Mouse (Mus musculus): ENCODE results near the gene Unc5a. TPM values are rescaled to one million over a fixed set of nuclear protein-coding genes. Genes with fewer than 3 reads are reported as not detected.

Gene Unc5a
- polyA plus RNA-seq, 1 experiment: 0.01 TPM

DNA sequence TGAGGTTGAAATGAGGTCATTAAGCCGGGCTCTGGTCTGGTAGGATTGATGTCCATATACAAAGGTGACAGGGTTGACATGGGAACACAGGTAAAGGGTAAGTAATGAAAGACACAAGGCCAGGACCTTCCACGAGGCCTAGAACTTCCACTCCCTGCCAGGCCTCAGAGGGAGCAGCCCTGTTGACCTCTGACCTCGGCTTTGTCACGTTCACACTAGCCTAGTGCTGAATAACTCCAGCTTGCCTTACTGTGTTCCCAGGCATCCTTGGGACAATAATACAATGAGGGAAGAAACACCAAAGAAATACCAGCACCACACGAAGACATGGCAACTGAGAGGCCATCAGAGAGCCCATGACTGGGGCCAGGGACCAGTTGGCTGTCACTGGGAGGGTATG, 29.5 kb upstream of the Unc5a start:
- Histone ChIP-seq H3K79me3 (ENCODE audit: low read depth) (no peaks in the 10 kb centered on the region), H3K36me3 (ENCODE audit: control insufficient read depth, insufficient read depth) (no peaks in the 10 kb centered on the region), H3K4me3 (ENCODE audit: insufficient read depth, poor library complexity, severe bottlenecking) (no peak overlapping the region), H3K79me2 (ENCODE audit: control insufficient read depth, insufficient read depth) (no peaks in the 10 kb centered on the region), H3K27me3 (ENCODE audit: control insufficient read depth, insufficient read depth, insufficient read length) (peaks cover 4% of the 10 kb centered on the region), H3ac (ENCODE audit: control insufficient read depth, insufficient read length, low read depth) (no peak overlapping the region)
- no peak for TF ChIP-seq MAX (IDR thresholded peaks at IDR 0.05)
- no peak for TF ChIP-seq CTCF (IDR thresholded peaks at IDR 0.05; ENCODE audit: control insufficient read depth, insufficient read depth, insufficient read length)
- no peak for TF ChIP-seq MYOD1 (IDR thresholded peaks at IDR 0.05; ENCODE audit: control insufficient read depth, insufficient read length, low read depth)
- no peak for TF ChIP-seq USF1 (IDR thresholded peaks at IDR 0.05; ENCODE audit: low read depth)
- TF ChIP-seq CEBPB (IDR thresholded peaks at IDR 0.05; ENCODE audit: low read depth): no peak
- TF ChIP-seq FOSL1 (IDR thresholded peaks at IDR 0.05; ENCODE audit: insufficient read depth, low read length, poor library complexity, severe bottlenecking): no peak
- no peak for TF ChIP-seq MYOG (IDR thresholded peaks at IDR 0.05; ENCODE audit: control insufficient read depth, extremely low read depth, insufficient read length)

DNA sequence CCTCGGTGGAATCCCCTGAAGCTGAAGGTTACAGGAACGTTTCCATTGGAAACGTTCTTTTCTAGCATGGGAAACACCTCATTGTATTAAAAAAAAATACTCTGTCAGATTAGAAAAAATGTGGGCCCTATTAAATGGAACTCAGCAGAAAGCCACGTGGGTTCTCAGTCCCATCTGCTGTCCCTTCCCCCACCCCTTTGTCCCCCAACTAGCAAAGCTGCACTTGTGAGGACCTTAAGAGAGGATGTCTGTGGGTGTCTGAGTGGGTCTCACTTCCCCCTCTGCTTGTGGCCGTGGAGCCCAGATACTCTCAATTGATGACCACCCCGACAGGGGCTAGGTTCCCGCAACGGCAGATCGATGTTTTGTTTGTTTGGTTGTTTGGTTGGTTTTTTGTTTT, 27.5 kb upstream of the Unc5a start:
- Histone ChIP-seq H3K27me3 (ENCODE audit: control insufficient read depth, insufficient read depth, insufficient read length) (peaks cover 18% of the 10 kb centered on the region), H3K79me2 (ENCODE audit: control insufficient read depth, insufficient read depth) (no peaks in the 10 kb centered on the region), H3K36me3 (ENCODE audit: control insufficient read depth, insufficient read depth) (no peaks in the 10 kb centered on the region), H3ac (ENCODE audit: control insufficient read depth, insufficient read length, low read depth) (no peak overlapping the region), H3K79me3 (ENCODE audit: low read depth) (no peaks in the 10 kb centered on the region), H3K4me3 (ENCODE audit: insufficient read depth, poor library complexity, severe bottlenecking) (no peak overlapping the region)
- no peak for TF ChIP-seq MYOD1 (IDR thresholded peaks at IDR 0.05; ENCODE audit: control insufficient read depth, insufficient read length, low read depth)
- no peak for TF ChIP-seq MAX (IDR thresholded peaks at IDR 0.05)
- no peak for TF ChIP-seq CEBPB (IDR thresholded peaks at IDR 0.05; ENCODE audit: low read depth)
- TF ChIP-seq USF1 (IDR thresholded peaks at IDR 0.05; ENCODE audit: low read depth): no peak
- TF ChIP-seq CTCF (IDR thresholded peaks at IDR 0.05; ENCODE audit: control insufficient read depth, insufficient read depth, insufficient read length): no peak
- TF ChIP-seq MYOG (IDR thresholded peaks at IDR 0.05; ENCODE audit: control insufficient read depth, extremely low read depth, insufficient read length): no peak
- no peak for TF ChIP-seq FOSL1 (IDR thresholded peaks at IDR 0.05; ENCODE audit: insufficient read depth, low read length, poor library complexity, severe bottlenecking)

DNA sequence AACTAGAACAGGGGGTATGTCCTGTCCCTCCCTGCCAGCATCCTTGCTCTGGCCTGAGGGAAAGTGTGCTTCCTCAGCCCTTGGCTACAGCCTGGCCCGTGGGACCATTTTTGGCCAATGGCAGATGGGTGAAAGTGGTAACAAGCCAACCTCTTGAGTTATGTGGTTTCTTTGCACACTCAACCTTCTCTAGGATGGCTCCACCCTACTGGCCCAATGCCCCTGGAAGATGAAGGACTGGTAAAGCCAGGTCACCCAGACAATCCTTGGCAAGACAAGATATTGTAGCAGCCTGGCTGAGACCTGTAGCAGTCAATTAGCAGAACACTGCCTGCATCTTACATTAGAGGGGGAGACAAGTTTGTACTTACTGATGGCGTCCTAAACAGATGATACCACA, 25.5 kb upstream of the Unc5a start:
- no peak for TF ChIP-seq MYOG (IDR thresholded peaks at IDR 0.05; ENCODE audit: control insufficient read depth, extremely low read depth, insufficient read length)
- TF ChIP-seq CEBPB (IDR thresholded peaks at IDR 0.05; ENCODE audit: low read depth): no peak
- TF ChIP-seq CTCF (IDR thresholded peaks at IDR 0.05; ENCODE audit: control insufficient read depth, insufficient read depth, insufficient read length): no peak
- TF ChIP-seq USF1 (IDR thresholded peaks at IDR 0.05; ENCODE audit: low read depth): no peak
- TF ChIP-seq MYOD1 (IDR thresholded peaks at IDR 0.05; ENCODE audit: control insufficient read depth, insufficient read length, low read depth): no peak
- TF ChIP-seq FOSL1 (IDR thresholded peaks at IDR 0.05; ENCODE audit: insufficient read depth, low read length, poor library complexity, severe bottlenecking): no peak
- no peak for TF ChIP-seq MAX (IDR thresholded peaks at IDR 0.05)
- Histone ChIP-seq H3K4me3 (ENCODE audit: insufficient read depth, poor library complexity, severe bottlenecking) (no peak overlapping the region), H3K27me3 (ENCODE audit: control insufficient read depth, insufficient read depth, insufficient read length) (peaks cover 24% of the 10 kb centered on the region), H3K36me3 (ENCODE audit: control insufficient read depth, insufficient read depth) (no peaks in the 10 kb centered on the region), H3K79me2 (ENCODE audit: control insufficient read depth, insufficient read depth) (no peaks in the 10 kb centered on the region), H3ac (ENCODE audit: control insufficient read depth, insufficient read length, low read depth) (no peak overlapping the region), H3K79me3 (ENCODE audit: low read depth) (no peaks in the 10 kb centered on the region)

DNA sequence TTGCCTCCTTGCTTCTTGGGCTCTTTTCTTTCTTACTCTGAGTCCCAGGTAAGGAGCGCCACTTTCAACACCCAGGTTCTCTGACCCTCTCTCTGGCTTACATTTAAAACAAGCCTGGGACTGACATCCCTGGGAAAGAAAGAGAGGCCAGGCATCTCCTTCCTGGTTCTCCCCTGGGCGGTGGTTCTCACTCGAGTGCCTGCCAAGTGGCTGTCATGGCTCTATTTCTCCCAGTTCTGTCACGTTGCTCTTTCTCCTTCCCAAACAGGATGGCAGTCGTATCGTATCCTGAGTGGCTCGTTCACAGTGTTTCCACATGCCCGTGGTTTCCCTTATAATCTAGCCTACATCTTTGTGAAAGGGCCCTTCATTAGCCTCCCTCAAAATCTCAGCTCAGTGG, 23.7 kb upstream of the Unc5a start:
- Histone ChIP-seq H3K36me3 (ENCODE audit: control insufficient read depth, insufficient read depth) (no peaks in the 10 kb centered on the region), H3ac (ENCODE audit: control insufficient read depth, insufficient read length, low read depth) (no peak overlapping the region), H3K4me3 (ENCODE audit: insufficient read depth, poor library complexity, severe bottlenecking) (no peak overlapping the region), H3K79me2 (ENCODE audit: control insufficient read depth, insufficient read depth) (no peaks in the 10 kb centered on the region), H3K79me3 (ENCODE audit: low read depth) (no peaks in the 10 kb centered on the region), H3K27me3 (ENCODE audit: control insufficient read depth, insufficient read depth, insufficient read length) (peaks cover 29% of the 10 kb centered on the region)
- TF ChIP-seq CEBPB (IDR thresholded peaks at IDR 0.05; ENCODE audit: low read depth) (no peak), FOSL1 (IDR thresholded peaks at IDR 0.05; ENCODE audit: insufficient read depth, low read length, poor library complexity, severe bottlenecking) (no peak), MYOD1 (IDR thresholded peaks at IDR 0.05; ENCODE audit: control insufficient read depth, insufficient read length, low read depth) (no peak), CTCF (IDR thresholded peaks at IDR 0.05; ENCODE audit: control insufficient read depth, insufficient read depth, insufficient read length) (no peak), MAX (IDR thresholded peaks at IDR 0.05) (no peak), USF1 (IDR thresholded peaks at IDR 0.05; ENCODE audit: low read depth) (no peak), MYOG (IDR thresholded peaks at IDR 0.05; ENCODE audit: control insufficient read depth, extremely low read depth, insufficient read length) (no peak)

DNA sequence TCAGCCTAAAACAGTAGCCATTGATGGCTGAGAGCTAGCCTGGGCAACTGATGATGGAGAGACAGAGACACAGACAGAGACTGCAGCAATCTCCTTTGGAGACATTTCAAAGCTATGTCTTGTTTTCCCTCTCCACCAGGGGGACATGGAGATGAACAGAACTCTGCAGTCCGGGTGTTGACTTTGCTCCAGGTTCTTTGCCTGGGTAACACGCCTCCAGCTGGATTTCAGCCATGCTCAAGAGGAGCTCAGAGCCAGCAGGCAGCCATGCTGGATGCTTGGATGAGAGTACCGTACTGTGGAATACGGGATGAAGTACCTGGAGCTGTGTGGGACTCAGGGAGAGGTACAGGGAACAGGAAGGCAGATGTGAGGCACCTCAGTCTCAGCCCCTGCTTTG, 22.6 kb upstream of the Unc5a start:
- no peak overlapping the region for H3K4me3 ChIP-seq (ENCODE audit: insufficient read depth, poor library complexity, severe bottlenecking)
- no peaks in the 10 kb centered on the region for H3K79me3 ChIP-seq (ENCODE audit: low read depth)
- TF ChIP-seq CEBPB (IDR thresholded peaks at IDR 0.05; ENCODE audit: low read depth): no peak
- TF ChIP-seq FOSL1 (IDR thresholded peaks at IDR 0.05; ENCODE audit: insufficient read depth, low read length, poor library complexity, severe bottlenecking): no peak
- TF ChIP-seq MYOD1 (IDR thresholded peaks at IDR 0.05; ENCODE audit: control insufficient read depth, insufficient read length, low read depth): no peak
- no peak for TF ChIP-seq CTCF (IDR thresholded peaks at IDR 0.05; ENCODE audit: control insufficient read depth, insufficient read depth, insufficient read length)
- TF ChIP-seq MYOG (IDR thresholded peaks at IDR 0.05; ENCODE audit: control insufficient read depth, extremely low read depth, insufficient read length): no peak
- no peak for TF ChIP-seq USF1 (IDR thresholded peaks at IDR 0.05; ENCODE audit: low read depth)
- no peak for TF ChIP-seq MAX (IDR thresholded peaks at IDR 0.05)
- H3ac ChIP-seq (ENCODE audit: control insufficient read depth, insufficient read length, low read depth): no peak overlapping the region
- no peaks in the 10 kb centered on the region for H3K79me2 ChIP-seq (ENCODE audit: control insufficient read depth, insufficient read depth)
- peaks cover 29% of the 10 kb centered on the region for H3K27me3 ChIP-seq (ENCODE audit: control insufficient read depth, insufficient read depth, insufficient read length)
- no peaks in the 10 kb centered on the region for H3K36me3 ChIP-seq (ENCODE audit: control insufficient read depth, insufficient read depth)

DNA sequence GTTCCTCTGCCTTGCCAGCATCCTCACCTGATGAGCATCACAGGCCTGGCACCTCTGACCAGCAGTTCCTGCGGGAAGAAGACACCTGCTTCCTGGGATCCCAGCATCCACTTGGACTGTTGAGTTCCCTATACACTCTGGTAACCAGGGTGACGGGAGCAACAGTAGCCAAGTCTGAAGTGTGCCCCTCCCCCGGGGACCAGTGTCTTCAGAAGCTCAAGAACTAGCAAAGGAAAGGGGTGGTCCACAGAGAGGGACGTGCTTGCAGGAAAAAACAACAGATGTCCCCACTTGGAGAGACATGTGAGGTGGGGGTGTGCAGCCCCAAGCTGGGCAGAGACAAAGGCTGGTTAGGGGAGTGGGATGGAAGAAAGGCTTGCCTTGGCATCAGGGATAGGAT, 19.1 kb upstream of the Unc5a start:
- TF ChIP-seq MAX (IDR thresholded peaks at IDR 0.05): no peak
- no peak for TF ChIP-seq MYOG (IDR thresholded peaks at IDR 0.05; ENCODE audit: control insufficient read depth, extremely low read depth, insufficient read length)
- no peak for TF ChIP-seq USF1 (IDR thresholded peaks at IDR 0.05; ENCODE audit: low read depth)
- no peak for TF ChIP-seq CTCF (IDR thresholded peaks at IDR 0.05; ENCODE audit: control insufficient read depth, insufficient read depth, insufficient read length)
- no peak for TF ChIP-seq CEBPB (IDR thresholded peaks at IDR 0.05; ENCODE audit: low read depth)
- no peak for TF ChIP-seq FOSL1 (IDR thresholded peaks at IDR 0.05; ENCODE audit: insufficient read depth, low read length, poor library complexity, severe bottlenecking)
- TF ChIP-seq MYOD1 (IDR thresholded peaks at IDR 0.05; ENCODE audit: control insufficient read depth, insufficient read length, low read depth): no peak
- Histone ChIP-seq H3K27me3 (ENCODE audit: control insufficient read depth, insufficient read depth, insufficient read length) (peaks cover 54% of the 10 kb centered on the region), H3ac (ENCODE audit: control insufficient read depth, insufficient read length, low read depth) (no peak overlapping the region), H3K4me3 (ENCODE audit: insufficient read depth, poor library complexity, severe bottlenecking) (no peak overlapping the region), H3K79me3 (ENCODE audit: low read depth) (no peaks in the 10 kb centered on the region), H3K79me2 (ENCODE audit: control insufficient read depth, insufficient read depth) (no peaks in the 10 kb centered on the region), H3K36me3 (ENCODE audit: control insufficient read depth, insufficient read depth) (no peaks in the 10 kb centered on the region)

All from C2C12 (cell line).